Mouse (Mus musculus) urinary bladder, postnatal 25 days (tissue): ENCODE data around the gene Efs.

Experiments
- DNase-seq: peaks from one replicate; pipeline ENCODE4 v3.0.0; 2022; ENCODE audit warnings: low spot score

Gene Efs

GRCm38 (mm10) chr14:54920076-54920685 is 5.7 kb downstream of the Efs start:
- no peak for DNase-seq

DNA sequence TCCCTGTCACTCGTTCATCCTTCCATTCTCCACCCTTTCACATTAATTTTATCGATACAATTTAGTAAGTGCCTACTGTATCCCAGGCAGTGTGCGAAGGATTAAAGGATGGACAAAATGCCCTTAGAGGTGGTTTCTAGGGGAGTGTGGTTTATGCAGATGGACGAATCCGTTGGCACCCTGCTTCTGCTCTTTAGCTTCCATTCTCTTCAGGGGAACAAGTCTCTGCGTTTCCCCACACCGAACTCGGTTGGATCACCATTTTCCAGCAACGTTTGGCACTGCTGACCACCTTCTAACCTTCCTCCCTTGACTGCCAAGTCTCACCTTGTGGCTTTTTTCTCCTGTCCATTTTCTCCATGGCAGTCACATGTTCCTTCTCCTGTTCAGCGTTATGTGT is 12.6 kb downstream of the Efs start:
- no peak for DNase-seq

DNA sequence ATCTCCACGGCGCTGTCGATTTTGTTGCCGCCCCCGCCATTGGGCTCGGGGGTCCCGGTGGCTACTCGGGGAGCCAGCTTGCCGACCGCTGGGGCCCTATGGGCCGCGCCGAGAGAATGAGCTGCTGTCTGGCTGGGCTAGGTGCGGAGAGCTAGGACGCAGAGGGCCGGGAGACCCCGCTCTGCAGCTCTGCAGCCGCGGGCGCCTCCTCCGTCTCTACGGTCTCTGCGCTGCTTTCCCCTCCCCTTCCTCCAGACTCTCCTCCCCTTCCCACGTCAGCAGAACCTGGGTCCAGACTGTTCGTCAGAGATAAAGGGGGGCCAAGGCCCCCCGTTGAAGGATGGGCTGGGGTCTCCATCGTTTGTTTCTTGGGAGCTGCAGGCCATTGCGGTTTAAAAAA is 13.0 kb downstream of the Efs start, which contains the start of gene Slc22a17:
TSS of gene Slc22a17 (minus strand) at position 247 of the 400 bp plus-strand sequence.
- peak; percentile 61 for DNase-seq

DNA sequence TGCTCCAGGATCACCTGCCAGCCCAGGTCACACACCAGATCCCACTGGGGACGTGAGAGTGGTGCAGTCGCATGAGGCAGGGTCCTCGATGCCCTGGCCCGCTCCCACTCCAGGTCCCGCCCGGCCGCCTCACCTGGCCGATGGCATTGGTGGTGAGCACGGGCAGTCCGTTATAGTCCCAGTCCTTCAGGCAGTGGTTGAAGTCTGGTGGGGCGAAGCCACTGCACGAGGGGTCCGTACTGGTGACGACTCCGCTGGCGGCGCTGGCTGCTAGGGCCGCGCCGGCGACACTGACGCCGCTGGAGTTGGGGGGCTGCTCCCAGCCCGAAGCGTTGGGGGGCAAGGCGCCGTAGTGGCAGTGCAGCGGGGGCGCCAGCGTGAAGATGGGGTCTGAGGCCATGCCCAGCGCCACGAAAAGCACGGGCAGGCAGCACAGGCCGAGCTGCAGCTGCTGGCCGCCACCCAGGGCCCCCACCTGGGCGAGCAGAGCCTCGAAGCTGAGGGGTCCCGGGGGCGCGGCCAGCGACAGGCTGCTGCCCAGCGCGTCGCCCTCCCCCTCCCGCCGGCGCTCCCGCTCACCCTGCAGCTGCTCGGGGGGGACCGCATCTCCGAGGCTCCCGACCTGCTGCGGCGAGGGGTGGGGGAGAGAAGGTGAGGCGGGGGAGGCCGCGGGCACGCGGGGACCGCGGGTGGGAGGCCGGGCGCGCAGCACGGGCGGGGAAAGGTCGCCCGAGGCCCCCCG is 13.6 kb downstream of the Efs start:
- DNase-seq, result no peak

DNA sequence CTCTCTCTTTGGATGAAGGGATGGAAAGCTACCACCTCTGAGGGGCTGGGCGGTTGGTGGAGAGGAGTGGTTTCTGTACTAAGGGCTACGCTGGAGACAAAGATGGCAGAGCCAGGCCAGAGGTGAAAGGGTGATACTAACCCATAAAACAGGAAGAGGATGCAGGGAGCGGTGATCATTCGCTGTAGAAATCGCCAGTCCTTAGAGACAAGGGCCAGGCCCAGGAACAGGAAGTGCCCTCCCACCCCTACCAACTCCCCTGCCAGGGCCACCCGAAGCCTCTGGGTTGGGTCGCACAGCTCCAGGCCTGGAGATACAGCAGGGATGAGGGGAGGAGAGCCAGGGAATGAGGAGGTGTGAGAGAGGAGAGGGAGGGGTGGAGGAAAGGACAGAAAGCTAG is 17.2 kb downstream of the Efs start:
- DNase-seq, result no peak

DNA sequence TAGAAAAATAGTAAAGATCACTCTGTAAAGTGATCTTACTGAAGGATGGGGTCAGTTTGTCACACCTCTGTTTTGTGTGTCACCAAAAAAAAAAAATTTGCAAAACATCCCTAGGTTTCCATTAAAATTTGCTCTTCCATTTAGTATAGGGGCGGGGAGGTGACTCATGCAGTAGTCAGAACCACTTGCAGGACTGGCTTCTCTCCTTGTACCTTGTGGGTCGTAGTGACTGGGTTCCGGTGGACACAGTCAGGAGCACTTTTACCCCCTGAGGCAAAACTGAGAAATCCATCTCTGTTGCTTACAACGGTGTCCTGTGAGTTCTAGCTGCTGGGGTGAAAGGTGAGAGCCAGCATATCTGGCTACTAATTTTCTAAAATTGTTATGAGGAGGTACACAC is 22.3 kb downstream of the Efs start:
- no peak for DNase-seq

DNA sequence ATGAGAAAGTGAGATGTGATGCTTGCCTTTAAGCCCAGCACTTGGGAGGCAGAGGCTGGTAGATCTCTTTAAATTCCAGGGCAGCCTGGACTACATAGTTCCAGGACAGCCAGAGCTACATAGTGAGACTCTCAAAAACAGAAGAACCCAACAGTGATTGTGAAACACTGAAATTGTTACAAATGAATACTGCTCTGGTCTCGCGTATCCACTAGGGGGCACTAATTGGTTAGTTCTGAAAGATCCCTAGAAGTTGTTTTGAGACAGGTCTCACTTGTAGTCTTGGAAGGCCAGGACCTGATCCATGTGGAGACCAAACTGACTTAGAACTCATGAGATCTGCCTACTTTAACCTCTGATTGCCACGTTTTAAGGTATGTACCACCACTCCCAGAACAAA is 25.5 kb downstream of the Efs start:
- DNase-seq, result peak; percentile 51

- DNase-seq, result no peak
Observed at GRCm38 (mm10) chr14:54897445-54897844, 28.5 kb downstream of the Efs start.

GRCm38 (mm10) chr14:54894296-54895151 is 31.4 kb downstream of the Efs start:
- peak; percentile 63 for DNase-seq

DNA sequence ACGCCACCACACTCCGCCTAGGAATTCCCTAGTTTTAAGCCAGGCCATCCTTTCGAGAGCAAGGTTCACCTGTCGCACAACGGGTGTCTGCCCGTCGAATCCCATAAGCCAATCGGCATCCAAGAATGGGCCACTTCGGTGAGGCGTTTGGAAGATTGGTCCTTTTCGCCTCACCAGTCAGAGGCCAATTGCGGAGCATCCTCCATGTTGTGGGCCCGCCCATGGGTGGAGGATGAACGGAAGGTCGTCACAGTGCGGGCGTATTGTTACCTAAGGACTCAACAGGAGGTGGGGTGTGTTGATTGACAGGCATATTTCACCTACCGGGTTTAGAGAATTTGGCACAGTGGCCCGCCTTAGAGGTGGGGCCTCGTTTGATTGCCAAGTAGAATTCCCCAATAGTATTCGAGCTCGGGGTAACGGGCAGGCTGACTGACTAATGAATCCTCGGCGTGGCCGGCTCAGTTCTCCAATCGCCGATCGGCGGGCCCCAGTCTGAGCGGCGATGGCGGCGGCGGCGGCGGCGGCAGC is 32.2 kb downstream of the Efs start:
- DNase-seq, result peak; percentile 91

DNA sequence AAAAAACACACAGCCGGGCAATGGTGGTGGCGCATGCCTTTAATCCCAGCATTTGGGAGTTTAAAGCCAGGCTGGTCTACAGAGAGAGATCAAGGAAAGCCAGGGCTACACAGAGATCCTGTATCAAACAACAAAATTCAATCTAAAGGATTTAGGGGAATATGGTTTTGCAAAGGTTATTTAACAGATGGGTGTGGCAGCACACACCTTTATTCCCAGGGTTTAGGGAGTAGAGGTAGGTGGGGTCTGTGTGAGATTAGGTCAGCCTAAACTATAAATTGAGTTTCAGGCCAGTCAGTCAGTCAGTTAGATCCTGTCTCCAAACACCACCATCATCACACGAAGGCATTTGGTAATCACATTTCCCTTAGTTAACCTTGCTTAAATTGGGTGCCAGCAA is 33.7 kb downstream of the Efs start, which contains the start of gene Pabpn1:
TSS of gene Pabpn1 (plus strand) at position 301 of the 400 bp plus-strand sequence.
- DNase-seq, result no peak

DNA sequence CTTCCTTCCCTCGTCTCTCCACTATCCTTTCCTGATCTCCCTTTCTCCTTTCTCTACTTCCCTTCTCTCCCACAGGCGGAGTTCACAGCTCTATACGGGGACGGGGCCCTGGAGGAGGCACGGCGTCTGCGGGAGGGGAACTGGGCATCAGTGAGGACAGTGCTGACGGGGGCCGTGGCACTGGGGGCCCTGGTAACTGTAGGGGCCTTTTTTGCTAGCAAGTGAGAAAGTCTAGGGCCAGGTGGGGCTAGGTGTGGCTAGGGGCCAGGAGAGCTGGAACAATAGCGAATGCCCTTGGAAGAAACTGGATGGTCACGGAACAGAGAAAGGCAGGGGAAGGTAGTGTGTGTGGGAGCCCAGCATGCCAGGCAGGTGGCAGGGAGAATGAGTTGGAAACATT is 40.6 kb downstream of the Efs start:
- DNase-seq, result no peak

- DNase-seq, result no peak
Observed at GRCm38 (mm10) chr14:54884022-54884712, 41.8 kb downstream of the Efs start.

DNA sequence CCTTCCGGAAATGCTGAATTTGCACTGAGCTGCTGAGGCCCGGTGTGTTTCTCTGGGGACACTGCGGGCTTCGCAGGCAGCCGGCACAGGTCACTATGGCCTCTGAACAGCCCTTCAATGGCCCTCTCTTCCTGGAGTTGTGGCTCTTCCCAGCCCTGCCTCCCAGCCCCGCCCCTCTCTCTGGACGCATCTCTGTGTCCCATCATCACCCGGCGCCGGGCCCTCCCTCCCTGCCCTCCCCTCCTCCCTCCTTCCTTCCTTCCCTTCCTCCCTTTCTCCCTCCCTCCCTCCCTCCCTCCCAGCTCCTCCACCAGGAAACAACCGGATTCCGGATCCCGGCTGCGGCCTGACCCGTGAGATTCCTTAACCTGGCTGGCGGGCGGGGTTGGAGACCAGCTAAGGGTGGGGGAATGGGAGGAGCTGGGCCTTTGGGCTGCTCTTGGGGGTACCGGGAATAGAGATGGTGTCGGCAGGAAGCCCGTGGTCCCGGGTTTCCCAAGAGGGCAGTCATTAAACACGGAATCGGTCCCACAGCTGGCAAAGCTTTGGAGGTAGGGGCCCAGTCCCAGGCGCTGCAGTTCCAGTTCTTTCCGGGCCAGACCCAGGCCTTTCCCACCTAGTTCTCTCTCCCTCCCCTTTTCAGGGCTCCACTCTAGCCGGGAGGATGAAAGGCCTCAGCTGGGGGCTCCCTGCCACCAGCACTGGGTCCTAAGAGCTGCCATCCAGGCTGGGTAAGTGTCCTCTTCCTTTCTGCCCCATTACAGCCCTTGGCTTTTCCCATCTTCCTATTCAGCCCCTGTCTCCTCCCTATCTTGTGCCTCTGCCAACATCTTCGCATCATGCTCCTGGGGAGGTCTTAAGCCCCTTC is 42.5 kb downstream of the Efs start, which contains the start of the genes Bcl2l2 and Gm20521:
TSS of gene Bcl2l2 (plus strand) at position 224 of the 868 bp plus-strand sequence.
TSS of gene Gm20521 (plus strand) at position 288 of the 868 bp plus-strand sequence.
- DNase-seq, result peak; percentile 73

DNA sequence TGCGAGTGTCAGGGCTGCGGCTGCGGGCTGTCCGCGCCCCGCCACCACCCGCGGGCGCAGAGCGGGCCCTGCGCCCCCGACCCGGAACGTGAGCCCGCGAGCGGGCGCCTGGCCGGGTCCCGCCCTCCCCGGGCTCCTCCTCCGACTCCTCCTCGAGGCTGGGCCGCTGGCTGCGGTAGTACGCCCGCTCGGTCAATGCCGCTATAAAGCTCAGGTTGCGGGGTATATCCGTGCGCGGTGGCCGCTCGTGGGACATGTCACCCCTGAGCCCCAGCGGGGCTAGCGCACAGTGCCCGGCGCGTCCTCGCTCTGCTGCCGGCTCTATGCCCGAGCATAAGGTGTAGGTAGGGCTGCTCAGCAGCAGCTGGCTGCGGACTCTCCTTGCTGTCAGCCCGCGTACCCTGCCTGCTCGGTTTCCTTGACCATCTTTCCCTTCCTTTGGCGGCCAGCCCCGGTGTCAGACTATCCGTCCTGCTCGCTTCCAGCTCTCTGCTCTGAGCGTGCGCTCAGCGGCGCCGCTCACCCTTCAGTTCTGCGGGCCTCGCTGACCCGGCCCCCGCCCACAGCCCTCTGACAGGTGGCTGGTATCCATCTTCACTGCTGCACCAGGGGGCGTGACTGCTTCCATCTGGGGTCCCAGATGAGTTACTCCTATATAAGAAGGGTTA is 48.7 kb downstream of the Efs start, which contains the start of gene Ppp1r3e:
TSS of gene Ppp1r3e (minus strand) at position 503 of the 668 bp plus-strand sequence.
- peak; percentile 66 for DNase-seq

GRCm38 (mm10) chr14:54876539-54877047 is 49.3 kb downstream of the Efs start:
- DNase-seq, result peak; percentile 84

GRCm38 (mm10) chr14:54875844-54876538 is 49.9 kb downstream of the Efs start:
- no peak for DNase-seq

DNA sequence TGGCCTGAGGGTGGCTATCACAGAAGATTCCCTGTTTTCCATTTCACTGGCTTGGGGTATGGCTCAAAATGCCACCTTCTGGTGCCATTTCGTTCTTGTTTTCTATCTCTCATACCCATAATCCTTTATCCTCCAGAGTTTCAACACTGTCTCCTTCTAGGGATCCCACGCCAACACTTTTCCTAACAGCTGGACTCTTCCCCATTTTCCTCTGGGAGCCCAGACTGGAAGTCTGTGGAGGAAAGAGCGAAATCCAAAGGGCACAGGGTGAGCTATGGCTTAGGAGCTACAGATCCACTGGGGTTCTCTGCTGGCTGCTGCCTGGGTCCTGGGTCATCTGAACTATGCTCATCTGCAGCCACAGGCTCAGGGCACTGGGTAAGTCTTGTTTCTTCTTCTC is 51.8 kb downstream of the Efs start:
- no peak for DNase-seq

DNA sequence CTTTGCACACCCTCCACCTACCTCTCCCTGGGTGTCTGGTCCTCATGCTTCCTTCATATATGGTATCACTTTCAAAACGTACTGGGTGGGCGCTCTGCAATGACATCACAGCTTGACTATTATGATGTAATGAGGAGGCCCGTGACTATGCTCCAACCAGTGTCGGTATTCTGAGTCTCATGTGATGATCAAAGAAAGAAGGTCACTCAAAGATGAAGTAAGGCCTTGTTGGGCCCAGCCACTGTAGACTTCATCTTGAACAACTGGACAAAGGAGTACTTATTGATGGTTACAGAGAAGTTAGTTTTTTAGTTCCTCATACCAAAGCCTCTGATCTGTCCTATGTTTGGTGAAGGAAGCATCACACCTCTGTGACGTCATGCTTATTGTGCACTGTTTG is 55.1 kb downstream of the Efs start, which contains the start of gene Homez:
TSS of gene Homez (minus strand) at position 101 of the 400 bp plus-strand sequence.
- DNase-seq, result no peak
